Mouse (Mus musculus) erythroid progenitor cell, adult 5-6 weeks (primary cell): ENCODE data around the gene Ispd. TPM values are rescaled to one million over a fixed set of nuclear protein-coding genes. Genes with fewer than 3 reads are reported as not detected.

ENCODE experiments used
- ATAC-seq: replicated peaks from 2 replicates; pipeline ENCODE4 v1.8.0; 2016; ENCODE audit warnings: moderate number of reproducible peaks, mild to moderate bottlenecking, moderate TSS enrichment, inconsistent platforms; ENCODE audit not compliant: poor library complexity, low FRiP score, severe bottlenecking
- total RNA-seq, 2 experiments: library from RNA; stranded (forward) in 1 of 2; stranded (reverse) in 1 of 2; fragments of 150-400 nt in 1 of 2; fragments of 186-747, 209-891 nt in 1 of 2; gene quantifications; 2 replicates each; pipeline versions ENCODE4 v1.2.3 to v1.2.4; 2015 to 2017; ENCODE audit warnings: low replicate concordance in 2 of 2

Gene Ispd
- total RNA-seq, 2 experiments from 2014 or later = 0.42 to 2.3 TPM

- no peak for ATAC-seq
These were observed 153.3 kb downstream of the Ispd start for GRCm38 (mm10) chr12:36534589-36534988.

GRCm38 (mm10) chr12:36545318-36545717, 164.1 kb downstream of the Ispd start:
- ATAC-seq = no peak

GRCm38 (mm10) chr12:36549474-36549873, 168.2 kb downstream of the Ispd start:
- ATAC-seq = no peak

- ATAC-seq = no peak
These were observed 173.4 kb downstream of the Ispd start for GRCm38 (mm10) chr12:36554697-36555096.

DNA sequence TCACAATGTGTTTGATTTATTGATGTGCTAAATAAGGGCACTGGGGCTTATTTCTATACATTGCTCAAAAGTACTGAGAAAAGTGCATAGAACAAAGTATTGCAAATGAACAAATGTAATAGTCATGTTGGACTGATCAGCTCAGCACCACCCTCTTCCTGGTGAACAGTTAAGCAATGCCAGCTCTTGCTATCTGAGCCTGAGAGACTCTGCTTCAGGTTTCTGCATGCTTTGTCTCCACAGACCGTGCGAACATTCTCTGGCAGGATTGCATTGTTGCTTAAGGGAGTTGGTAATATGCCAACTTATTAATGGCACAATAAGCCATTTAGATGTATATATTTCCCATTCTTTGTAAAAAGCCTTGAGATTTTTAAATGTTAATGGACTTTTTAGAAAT, 182.9 kb downstream of the Ispd start:
- ATAC-seq = no peak

GRCm38 (mm10) chr12:36566974-36567373, 185.7 kb downstream of the Ispd start:
- ATAC-seq = no peak

DNA sequence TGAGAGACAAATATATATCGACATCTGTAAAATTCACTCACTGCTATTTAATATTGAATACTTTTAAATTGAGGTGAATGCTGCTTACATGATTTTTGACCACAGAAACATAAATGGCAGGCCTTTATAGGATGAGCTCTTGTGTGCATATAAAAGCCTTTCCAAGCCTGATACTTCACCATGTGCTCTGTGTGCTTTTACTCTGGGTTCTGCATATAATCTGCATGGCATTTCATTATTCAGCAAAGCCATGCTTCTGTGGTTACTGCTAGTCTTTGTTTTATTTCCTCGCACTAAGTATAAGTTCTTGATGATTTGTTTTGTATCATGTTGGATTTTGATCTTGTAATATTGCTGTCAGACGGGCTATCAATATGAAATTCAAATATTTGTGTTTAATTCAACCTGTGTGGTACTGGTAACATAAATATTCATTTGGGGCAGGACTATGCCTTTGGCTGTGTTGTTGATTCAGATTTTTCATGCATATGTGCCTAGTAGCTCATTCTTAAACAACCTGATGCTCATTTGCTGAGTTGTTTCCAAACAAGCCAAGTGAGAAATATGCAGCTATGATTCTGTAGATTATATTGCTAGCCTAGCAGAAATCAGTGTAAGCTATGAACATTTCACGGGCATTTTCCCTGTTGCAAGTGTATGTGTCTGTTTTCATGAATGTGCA, 189.3 kb downstream of the Ispd start:
- no peak for ATAC-seq

DNA sequence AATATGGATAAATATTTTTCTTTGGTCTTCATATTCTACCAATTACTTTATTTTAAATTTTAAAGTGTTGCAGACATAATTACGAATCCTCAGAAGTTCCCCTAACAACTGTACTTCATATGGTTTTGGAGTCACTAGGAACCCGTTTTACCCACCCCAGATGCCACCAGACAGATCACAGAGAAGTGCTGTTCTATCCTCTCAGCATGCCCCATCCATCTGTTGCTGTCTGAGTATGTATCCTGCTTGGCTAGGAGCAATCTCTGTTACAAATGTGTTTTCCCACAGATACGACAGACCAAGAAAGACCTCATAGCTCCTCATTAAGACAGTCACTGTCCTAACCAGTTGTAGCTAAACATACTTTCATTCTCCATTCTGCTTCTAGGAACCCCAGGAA, 203.6 kb downstream of the Ispd start:
- no peak for ATAC-seq

DNA sequence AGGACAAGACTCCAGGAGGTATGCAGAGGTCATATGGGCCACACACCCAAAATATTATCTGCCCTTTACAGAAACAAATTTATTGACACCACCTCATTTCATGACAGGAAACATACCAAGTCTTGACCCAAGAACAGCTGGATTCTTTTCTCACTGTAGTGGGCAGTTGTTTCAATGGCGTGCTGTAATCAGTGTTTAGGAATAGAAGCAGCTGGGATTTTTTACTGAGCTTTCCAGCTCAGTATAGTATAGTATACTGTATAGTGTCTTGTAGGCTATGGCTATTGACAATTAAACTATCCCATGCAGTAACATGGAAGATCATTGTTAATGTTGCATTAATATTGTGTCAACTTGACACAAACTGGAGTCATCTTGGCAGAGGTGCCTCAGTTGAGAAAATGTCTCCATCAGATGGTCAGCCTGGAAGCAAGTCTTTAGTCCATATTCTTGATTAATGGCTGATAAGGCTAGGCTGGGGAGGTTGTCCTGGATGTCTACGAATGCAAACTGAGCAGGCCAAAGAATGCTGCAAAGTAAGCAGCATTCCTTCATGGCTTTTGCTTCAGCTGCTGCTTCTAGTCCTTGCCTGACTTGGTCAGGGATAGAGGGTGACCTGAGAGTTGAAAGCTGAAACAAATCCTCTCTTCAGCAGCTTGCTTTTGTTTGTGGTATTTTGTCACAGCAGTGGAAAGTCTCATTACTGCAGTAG, 216.4 kb downstream of the Ispd start:
- no peak for ATAC-seq

DNA sequence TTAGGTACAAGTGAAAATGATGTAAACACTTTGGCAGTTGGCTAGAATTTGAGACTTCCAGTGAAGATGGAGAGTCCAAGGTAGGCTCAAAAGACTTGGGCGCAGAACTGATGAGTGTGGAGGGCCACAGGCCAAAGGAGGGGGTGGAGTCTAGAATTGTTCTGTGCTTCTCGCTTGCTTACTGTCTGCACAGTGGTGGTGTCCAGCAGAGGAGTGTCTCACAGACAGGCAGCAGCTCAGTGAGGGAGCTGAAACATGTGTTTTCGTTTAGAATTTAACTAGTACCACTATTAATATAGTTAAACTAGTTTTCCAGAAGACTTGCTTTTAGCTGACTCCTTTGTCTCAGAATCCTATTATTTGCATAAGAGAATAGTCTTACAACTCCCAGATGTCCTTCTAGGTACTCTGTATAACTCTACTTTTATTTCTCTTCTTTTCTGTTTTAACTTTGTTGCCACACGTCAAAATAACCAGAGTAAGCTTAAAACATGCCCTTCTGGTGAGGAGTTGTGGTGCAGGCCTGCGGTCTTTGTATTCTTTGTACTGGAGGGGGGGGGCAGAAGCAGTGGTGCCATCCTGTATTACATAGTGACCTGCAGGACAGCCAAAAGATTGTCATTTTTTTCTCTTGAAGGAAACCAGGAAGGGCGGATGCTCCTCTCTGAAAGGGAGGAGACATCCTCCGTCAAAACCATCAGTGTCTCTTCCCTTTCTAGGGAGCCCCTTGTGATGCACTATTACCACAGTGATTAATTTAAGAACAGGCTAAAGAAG, 240.9 kb downstream of the Ispd start:
- ATAC-seq = no peak

- ATAC-seq = no peak
These were observed 246.0 kb downstream of the Ispd start for GRCm38 (mm10) chr12:36627204-36627603.

- ATAC-seq = no peak
These were observed 251.2 kb downstream of the Ispd start for GRCm38 (mm10) chr12:36632427-36632826.

- no peak for ATAC-seq
These were observed 266.3 kb downstream of the Ispd start for GRCm38 (mm10) chr12:36647514-36647913.

GRCm38 (mm10) chr12:36662496-36662895, 281.2 kb downstream of the Ispd start:
- no peak for ATAC-seq

- ATAC-seq = no peak
These were observed 283.5 kb downstream of the Ispd start for GRCm38 (mm10) chr12:36664783-36665182.

GRCm38 (mm10) chr12:36666771-36667170, 285.5 kb downstream of the Ispd start:
- no peak for ATAC-seq

- no peak for ATAC-seq
These were observed 289.1 kb downstream of the Ispd start for GRCm38 (mm10) chr12:36670164-36670908.

GRCm38 (mm10) chr12:36670915-36671579, 289.8 kb downstream of the Ispd start:
- ATAC-seq = no peak

DNA sequence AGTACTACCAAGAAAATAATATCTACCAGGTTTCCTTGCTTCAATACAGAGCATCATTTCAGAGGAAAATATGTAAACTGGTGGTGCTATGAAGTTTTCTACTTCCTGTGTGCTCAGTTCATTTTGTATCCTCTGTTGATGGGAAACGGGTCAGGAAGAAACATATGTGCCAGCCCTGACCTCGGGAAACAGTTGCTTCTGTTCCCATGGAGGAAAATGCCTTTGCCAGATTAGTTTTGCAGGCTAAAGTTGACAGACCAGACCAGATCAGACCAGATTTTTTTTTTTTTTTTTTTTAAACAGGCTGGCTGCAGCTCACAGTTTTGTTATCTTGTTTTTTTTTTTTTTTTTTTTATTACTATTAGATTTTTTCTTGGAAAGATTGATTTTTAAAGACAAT, 293.2 kb downstream of the Ispd start:
- ATAC-seq = no peak

DNA sequence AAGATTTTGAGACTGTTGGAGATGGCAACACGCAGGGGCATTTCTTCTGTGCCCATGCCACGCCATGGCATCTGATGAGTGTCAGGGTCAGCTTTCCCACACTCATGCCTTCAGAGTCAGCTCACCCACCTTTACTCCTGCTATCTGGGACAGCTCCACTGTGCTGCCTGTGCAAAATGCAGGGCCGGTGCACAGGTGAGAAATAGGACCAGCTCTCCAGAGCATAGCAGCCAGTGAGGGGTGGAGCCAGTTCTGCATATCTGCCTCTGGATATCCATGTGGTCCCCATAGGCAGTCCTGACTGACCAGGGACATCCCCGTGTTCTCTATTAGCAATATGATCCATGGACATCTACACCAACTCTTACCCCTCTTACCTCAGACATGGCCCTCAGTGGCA, 297.0 kb downstream of the Ispd start:
- no peak for ATAC-seq
